ENCODE assay signal across 28 mouse cellular contexts in genomic region chr5:20795932-20796331, GRCm38 (mm10).
DNase-seq lines count a peak whose midpoint lies in the region; ATAC-seq and TF ChIP-seq lines count a peak whose summit lies in the region.
"Had no signal": no experiment of that assay in that cellular context is flagged by ENCODE, and none has a peak within 500 bp of the region (broad histone marks: within the 10 kb centered on the region; RNA-seq: fewer than 3 reads in every experiment).

No protein-coding gene starts in this region.

- no peak for DNase-seq in forebrain, postnatal 0 days
- DNase-seq in forebrain, embryonic 10.5 days (ENCODE audit: extremely low spot score, low spot score): no peak
- peak; percentile 39 for DNase-seq in hindbrain, postnatal 0 days (ENCODE audit: low spot score)
- DNase-seq in midbrain, postnatal 0 days (ENCODE audit: low spot score): peak; percentile 40
- peak; percentile 18 for DNase-seq in brain, embryonic 14.5 days (ENCODE audit: low read depth)
- DNase-seq in adrenal gland, postnatal 36 days: no peak
- DNase-seq: adrenal gland, adult 8-10 months; adrenal gland, postnatal 14 days; B cell, adult 2 months; cerebellum, adult 11 months; cerebellum, adult 18-20 months; cerebellum, adult 8-10 months; cerebellum, adult 9-11 months; cerebellum, postnatal 14 days; cerebellum, postnatal 36 days; embryo, embryonic 11 days had no signal

- no peak overlapping the region for H3K4me2 ChIP-seq in forebrain, postnatal 0 days (ENCODE audit: low read depth)
- no peak overlapping the region for H3K4me2 ChIP-seq in hindbrain, postnatal 0 days (ENCODE audit: low read depth, low read length)
- H3K4me2 ChIP-seq in hindbrain, embryonic 12.5 days (replicated peaks): no peak overlapping the region
- no peak overlapping the region for H3K4me2 ChIP-seq in midbrain, postnatal 0 days (ENCODE audit: low read depth, low read length, poor library complexity, severe bottlenecking)
- no peak overlapping the region for H3K4me2 ChIP-seq in midbrain, embryonic 15.5 days
- H3K4me2 ChIP-seq: embryonic facial prominence, embryonic 13.5 days; embryonic facial prominence, embryonic 15.5 days; forebrain, embryonic 13.5 days; forebrain, embryonic 15.5 days had no signal

- no peak for TF ChIP-seq POLR2A in brain, embryonic 14.5 days (IDR thresholded peaks at IDR 0.05; ENCODE audit: borderline replicate concordance, extremely low read depth, insufficient read depth, insufficient read length, poor library complexity, severe bottlenecking)

- H3K27me3 ChIP-seq in forebrain, postnatal 0 days (ENCODE audit: insufficient read depth, low read length): no peaks in the 10 kb centered on the region
- H3K27me3 ChIP-seq in forebrain, embryonic 10.5 days (ENCODE audit: poor library complexity, severe bottlenecking): no peaks in the 10 kb centered on the region
- H3K27me3 ChIP-seq in hindbrain, postnatal 0 days (ENCODE audit: insufficient read depth, low read length): no peaks in the 10 kb centered on the region
- no peaks in the 10 kb centered on the region for H3K27me3 ChIP-seq in hindbrain, embryonic 12.5 days
- H3K27me3 ChIP-seq in midbrain, postnatal 0 days (ENCODE audit: insufficient read depth, low read length): no peaks in the 10 kb centered on the region
- H3K27me3 ChIP-seq in midbrain, embryonic 15.5 days (replicated peaks): no peaks in the 10 kb centered on the region
- H3K27me3 ChIP-seq: CH12.LX; embryonic facial prominence, embryonic 13.5 days; embryonic facial prominence, embryonic 15.5 days; forebrain, embryonic 13.5 days; forebrain, embryonic 15.5 days; Patski had no signal

- no peaks in the 10 kb centered on the region for H3K9me3 ChIP-seq in forebrain, postnatal 0 days (ENCODE audit: low read length)
- no peaks in the 10 kb centered on the region for H3K9me3 ChIP-seq in forebrain, embryonic 10.5 days
- no peaks in the 10 kb centered on the region for H3K9me3 ChIP-seq in hindbrain, postnatal 0 days (ENCODE audit: low read length)
- H3K9me3 ChIP-seq in hindbrain, embryonic 12.5 days (replicated peaks): no peaks in the 10 kb centered on the region
- no peaks in the 10 kb centered on the region for H3K9me3 ChIP-seq in midbrain, postnatal 0 days (ENCODE audit: low read length)
- no peaks in the 10 kb centered on the region for H3K9me3 ChIP-seq in midbrain, embryonic 15.5 days
- H3K9me3 ChIP-seq: embryonic facial prominence, embryonic 13.5 days; embryonic facial prominence, embryonic 15.5 days; forebrain, embryonic 13.5 days; forebrain, embryonic 15.5 days; G1E had no signal

- peaks cover 13% of the 10 kb centered on the region for H3K36me3 ChIP-seq in forebrain, postnatal 0 days (ENCODE audit: insufficient read depth)
- peaks cover 49% of the 10 kb centered on the region for H3K36me3 ChIP-seq in forebrain, embryonic 10.5 days (replicated peaks)
- H3K36me3 ChIP-seq in hindbrain, postnatal 0 days (ENCODE audit: insufficient read depth, low read length): peaks cover 8% of the 10 kb centered on the region; the same call in 1 of the 2 replicates
- peaks cover 15% of the 10 kb centered on the region for H3K36me3 ChIP-seq in hindbrain, embryonic 12.5 days
- peaks cover 15% of the 10 kb centered on the region for H3K36me3 ChIP-seq in midbrain, postnatal 0 days (ENCODE audit: insufficient read depth, low read length)
- peaks cover 3% of the 10 kb centered on the region; the same call in 1 of the 2 replicates for H3K36me3 ChIP-seq in midbrain, embryonic 15.5 days (replicated peaks)

- H3K27ac ChIP-seq in forebrain, postnatal 0 days (ENCODE audit: low read depth, low read length): no peak overlapping the region; the same call in 1 of the 2 replicates
- H3K27ac ChIP-seq in forebrain, embryonic 10.5 days: no peak overlapping the region
- H3K27ac ChIP-seq in hindbrain, postnatal 0 days: peak overlapping the region; percentile 59
- no peak overlapping the region for H3K27ac ChIP-seq in hindbrain, embryonic 12.5 days
- no peak overlapping the region for H3K27ac ChIP-seq in midbrain, postnatal 0 days (ENCODE audit: low read depth, low read length)
- H3K27ac ChIP-seq in midbrain, embryonic 15.5 days: no peak overlapping the region
- H3K27ac ChIP-seq: embryonic facial prominence, embryonic 13.5 days; embryonic facial prominence, embryonic 15.5 days; forebrain, embryonic 13.5 days; forebrain, embryonic 15.5 days had no signal

- WGBS in forebrain, postnatal 0 days: 57% methylated on average over 5 of the region's 5 CpGs
- WGBS in forebrain, embryonic 10.5 days: 92% methylated on average over 5 of the region's 5 CpGs
- 75% methylated on average over 5 of the region's 5 CpGs for WGBS in hindbrain, postnatal 0 days
- 88% methylated on average over 5 of the region's 5 CpGs for WGBS in hindbrain, embryonic 12.5 days
- 75% methylated on average over 5 of the region's 5 CpGs for WGBS in midbrain, postnatal 0 days
- 79% methylated on average over 5 of the region's 5 CpGs for WGBS in midbrain, embryonic 15.5 days

- no peak overlapping the region for H3K4me3 ChIP-seq in forebrain, postnatal 0 days (ENCODE audit: low read depth, low read length)
- H3K4me3 ChIP-seq in forebrain, embryonic 10.5 days: no peak overlapping the region
- no peak overlapping the region for H3K4me3 ChIP-seq in hindbrain, postnatal 0 days (ENCODE audit: low read length)
- H3K4me3 ChIP-seq in hindbrain, embryonic 12.5 days: no peak overlapping the region
- H3K4me3 ChIP-seq in midbrain, postnatal 0 days (ENCODE audit: low read depth, low read length): no peak overlapping the region
- H3K4me3 ChIP-seq in midbrain, embryonic 15.5 days: no peak overlapping the region
- H3K4me3 ChIP-seq: embryonic facial prominence, embryonic 13.5 days; embryonic facial prominence, embryonic 15.5 days; erythroblast, embryonic 14.5 days; forebrain, embryonic 13.5 days; forebrain, embryonic 15.5 days had no signal

- no peaks in the 10 kb centered on the region for H3K4me1 ChIP-seq in forebrain, postnatal 0 days (ENCODE audit: insufficient read depth)
- no peaks in the 10 kb centered on the region for H3K4me1 ChIP-seq in forebrain, embryonic 10.5 days
- H3K4me1 ChIP-seq in hindbrain, postnatal 0 days (ENCODE audit: insufficient read depth, low read length): no peaks in the 10 kb centered on the region
- H3K4me1 ChIP-seq in hindbrain, embryonic 12.5 days: no peaks in the 10 kb centered on the region
- no peaks in the 10 kb centered on the region for H3K4me1 ChIP-seq in midbrain, postnatal 0 days (ENCODE audit: insufficient read depth, low read length)
- no peaks in the 10 kb centered on the region for H3K4me1 ChIP-seq in midbrain, embryonic 15.5 days
- H3K4me1 ChIP-seq: embryonic facial prominence, embryonic 13.5 days; embryonic facial prominence, embryonic 15.5 days; forebrain, embryonic 13.5 days; forebrain, embryonic 15.5 days had no signal

- peak; percentile 71 for ATAC-seq in forebrain, postnatal 0 days
- peak; percentile 77; the same call in 1 of the 2 replicates for ATAC-seq in hindbrain, postnatal 0 days
- ATAC-seq in hindbrain, embryonic 12.5 days (ENCODE audit: low FRiP score): no peak
- no peak for ATAC-seq in midbrain, postnatal 0 days (ENCODE audit: low FRiP score)
- ATAC-seq in midbrain, embryonic 15.5 days (replicated peaks): no peak
- ATAC-seq: activated CD4-positive, CD25-positive, alpha-beta regulatory T cell, adult 4 months; CD4-positive, CD25-positive, alpha-beta regulatory T cell, adult 4 months; forebrain, embryonic 13.5 days; forebrain, embryonic 15.5 days; Patski had no signal

- no peak for TF ChIP-seq CTCF in forebrain, postnatal 0 days (IDR thresholded peaks at IDR 0.05; ENCODE audit: low read depth)
- TF ChIP-seq CTCF in hindbrain, postnatal 0 days (IDR thresholded peaks at IDR 0.05; ENCODE audit: low read depth): no peak
- TF ChIP-seq CTCF in midbrain, postnatal 0 days (IDR thresholded peaks at IDR 0.05): no peak
- no peak for TF ChIP-seq CTCF in brain, embryonic 14.5 days (IDR thresholded peaks at IDR 0.05; ENCODE audit: borderline replicate concordance, extremely low read depth, insufficient read depth, insufficient read length)

- no peak overlapping the region for H3K9ac ChIP-seq in forebrain, postnatal 0 days
- no peak overlapping the region for H3K9ac ChIP-seq in hindbrain, postnatal 0 days (replicated peaks; ENCODE audit: low read length)
- no peak overlapping the region for H3K9ac ChIP-seq in hindbrain, embryonic 12.5 days
- no peak overlapping the region for H3K9ac ChIP-seq in midbrain, postnatal 0 days (replicated peaks; ENCODE audit: low read length, poor library complexity, severe bottlenecking)
- H3K9ac ChIP-seq in midbrain, embryonic 15.5 days: no peak overlapping the region
- H3K9ac ChIP-seq: embryonic facial prominence, embryonic 13.5 days; embryonic facial prominence, embryonic 15.5 days; forebrain, embryonic 13.5 days; forebrain, embryonic 15.5 days had no signal

Comparison
In these comparisons a context has a peak if more than half of its experiments do, and no peak if none do; other contexts are left out.
1. ATAC-seq: peak in forebrain, postnatal 0 days (single experiment) and hindbrain, postnatal 0 days (single experiment); none in hindbrain, embryonic 12.5 days (single experiment), midbrain, postnatal 0 days (single experiment) and midbrain, embryonic 15.5 days (single experiment).
2. DNase-seq: peak in hindbrain, postnatal 0 days (single experiment), midbrain, postnatal 0 days (single experiment) and brain, embryonic 14.5 days (single experiment); none in forebrain, postnatal 0 days (single experiment), forebrain, embryonic 10.5 days (single experiment) and adrenal gland, postnatal 36 days (0 of 2).